Mouse (Mus musculus) telencephalon, adult 2 months (tissue): ENCODE results near the gene Ube2g1.
A peak's percentile ranks its signal among the peaks of the same experiment; 100 is the strongest.
"Not testable (repeated sequence)": the region's sequence is repeated elsewhere in the genome, so short reads cannot be mapped to it uniquely, and the experiment has no call there.

Experiments
- DNase-seq: peaks from one replicate; pipeline ENCODE4 v3.0.0-alpha.2; 2011; ENCODE audit warnings: low read depth, low spot score

The Ube2g1 gene

GRCm38 (mm10) chr11:72597780-72598179 is 9.3 kb upstream of the Ube2g1 start:
- no peak for DNase-seq

GRCm38 (mm10) chr11:72607469-72608070 is 487 bp downstream of the Ube2g1 start:
- no peak for DNase-seq

GRCm38 (mm10) chr11:72608071-72608679 is 1.1 kb downstream of the Ube2g1 start:
- DNase-seq, result peak; percentile 93

GRCm38 (mm10) chr11:72609242-72609641 is 2.2 kb downstream of the Ube2g1 start:
- no peak for DNase-seq

GRCm38 (mm10) chr11:72614336-72614735 is 7.3 kb downstream of the Ube2g1 start:
- DNase-seq, result not testable (repeated sequence)

- DNase-seq, result no peak
Observed at GRCm38 (mm10) chr11:72615931-72616330, 8.8 kb downstream of the Ube2g1 start.

- no peak for DNase-seq
Observed at GRCm38 (mm10) chr11:72618476-72618875, 11.4 kb downstream of the Ube2g1 start.

GRCm38 (mm10) chr11:72642730-72643129 is 35.6 kb downstream of the Ube2g1 start:
- DNase-seq, result no peak

GRCm38 (mm10) chr11:72645386-72645785 is 38.3 kb downstream of the Ube2g1 start:
- no peak for DNase-seq

- DNase-seq, result no peak
Observed at GRCm38 (mm10) chr11:72650347-72650746, 43.3 kb downstream of the Ube2g1 start.

GRCm38 (mm10) chr11:72659918-72660317 is 52.8 kb downstream of the Ube2g1 start:
- DNase-seq, result no peak

GRCm38 (mm10) chr11:72660359-72660758 is 53.3 kb downstream of the Ube2g1 start:
- no peak for DNase-seq

- DNase-seq, result no peak
Observed at GRCm38 (mm10) chr11:72664641-72665040, 57.6 kb downstream of the Ube2g1 start.

GRCm38 (mm10) chr11:72670634-72671033 is 63.6 kb downstream of the Ube2g1 start:
- DNase-seq, result no peak

- DNase-seq, result no peak
Observed at GRCm38 (mm10) chr11:72671294-72671988, 64.4 kb downstream of the Ube2g1 start.

- no peak for DNase-seq
Observed at GRCm38 (mm10) chr11:72672438-72672837, 65.4 kb downstream of the Ube2g1 start.

GRCm38 (mm10) chr11:72675280-72675679 is 68.2 kb downstream of the Ube2g1 start:
- DNase-seq, result no peak

GRCm38 (mm10) chr11:72680726-72681125 is 73.6 kb downstream of the Ube2g1 start:
- no peak for DNase-seq

- no peak for DNase-seq
Observed at GRCm38 (mm10) chr11:72683402-72683801, 76.3 kb downstream of the Ube2g1 start.

GRCm38 (mm10) chr11:72686697-72687096 is 79.6 kb downstream of the Ube2g1 start:
- DNase-seq, result no peak

- no peak for DNase-seq
Observed at GRCm38 (mm10) chr11:72688242-72688641, 81.2 kb downstream of the Ube2g1 start.

GRCm38 (mm10) chr11:72689115-72689514 is 82.0 kb downstream of the Ube2g1 start:
- no peak for DNase-seq
